Mouse (Mus musculus) layer of hippocampus, adult 8-10 months (tissue): ENCODE results near the gene Atp6v1fnb. TPM values are rescaled to one million over a fixed set of nuclear protein-coding genes. Genes with fewer than 3 reads are reported as not detected.

Experiments
- DNase-seq, 2 experiments: peaks; one replicate each; pipeline ENCODE4 v3.0.0; 2022; ENCODE audit warnings: low spot score in 2 of 2
- total RNA-seq, 4 experiments: library from RNA; stranded (reverse); gene quantifications; 2 replicates each; pipeline ENCODE4 v1.2.4; 2022

The Atp6v1fnb gene
- under 1 TPM in 2 of 4 experiments, not detected in 2; 0.61 to 0.75 TPM for total RNA-seq

DNA sequence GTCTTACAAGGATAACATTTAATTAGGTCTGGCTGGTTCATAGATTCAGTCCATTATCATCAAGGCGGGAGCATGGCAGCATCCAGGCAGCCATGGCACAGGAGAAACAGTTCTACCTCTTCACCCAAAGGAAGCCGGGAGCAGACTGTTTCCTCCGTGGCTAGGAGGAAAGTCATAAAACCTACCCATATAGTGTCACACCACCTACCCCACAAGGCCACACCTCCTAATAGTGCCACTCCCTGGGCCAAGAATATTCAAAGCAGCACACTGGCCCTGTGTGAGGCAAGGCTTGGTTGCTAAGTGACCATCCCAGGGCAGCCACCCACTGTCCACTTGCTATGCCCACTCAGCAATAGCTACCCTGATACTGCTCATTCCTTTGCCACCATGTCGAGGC, at the start of gene Atp6v1fnb:
Atp6v1fnb (plus strand) TSS at position 301 of the 400 bp plus-strand sequence.
- DNase-seq, result no peak

DNA sequence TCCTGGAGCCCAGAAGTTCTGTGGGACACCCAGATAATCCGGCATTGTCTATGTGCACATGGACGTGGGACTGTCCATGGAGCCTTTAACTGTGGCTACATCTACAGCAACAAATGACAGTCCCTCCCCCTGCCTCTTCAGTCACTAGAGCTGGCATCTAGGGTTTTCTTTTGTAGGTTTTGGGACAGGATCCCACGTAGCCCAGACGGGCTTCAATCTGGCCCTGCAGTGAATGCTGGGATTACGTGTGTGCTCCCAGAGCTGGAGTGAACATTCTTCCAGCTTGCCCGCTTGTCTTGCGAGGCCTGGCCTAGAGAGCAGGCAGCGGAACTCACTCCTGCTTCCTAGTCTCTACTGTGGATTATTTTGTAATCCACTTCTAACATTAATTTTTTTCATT, 46.1 kb upstream of the Atp6v1fnb start:
- no peak for DNase-seq

DNA sequence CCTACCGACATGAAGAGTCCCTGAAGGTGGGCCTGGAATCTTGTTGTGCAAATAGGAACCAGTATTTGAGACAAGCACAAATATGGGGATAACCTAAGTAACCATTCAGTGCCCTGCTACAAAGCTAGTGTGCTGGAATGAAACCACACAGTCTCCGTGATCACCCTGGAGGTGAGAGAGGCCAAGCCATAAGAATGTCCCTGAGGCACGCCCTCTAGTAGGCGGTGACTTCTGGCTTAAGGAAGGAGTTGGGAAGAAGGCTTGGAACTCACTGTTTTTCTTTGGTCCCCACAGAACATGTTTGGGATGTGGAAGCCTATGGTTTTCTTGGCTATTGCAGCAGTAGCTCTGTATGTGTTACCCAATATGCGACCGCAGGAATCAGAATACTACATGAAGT, 44.9 kb upstream of the Atp6v1fnb start:
- DNase-seq, result no peak

DNA sequence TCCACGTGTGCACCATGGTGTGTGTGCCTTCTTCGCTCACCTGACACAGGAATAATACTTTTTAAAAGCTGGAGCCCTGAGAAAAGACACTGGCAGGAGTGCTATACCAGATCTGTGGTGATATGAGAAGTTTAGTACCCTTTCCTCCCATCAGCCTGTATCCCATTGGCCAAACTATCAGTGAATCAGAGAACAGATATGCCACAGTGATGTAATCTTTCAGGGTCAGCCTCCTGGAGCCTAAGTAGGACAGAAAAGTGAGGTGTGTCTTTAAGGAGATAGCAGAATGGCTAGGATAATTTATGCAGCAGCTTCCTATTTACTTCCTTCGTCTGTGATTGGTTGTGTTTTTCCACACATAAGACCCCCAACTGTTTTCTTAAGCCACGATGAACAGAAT, 43.1 kb upstream of the Atp6v1fnb start:
- DNase-seq, result no peak

DNA sequence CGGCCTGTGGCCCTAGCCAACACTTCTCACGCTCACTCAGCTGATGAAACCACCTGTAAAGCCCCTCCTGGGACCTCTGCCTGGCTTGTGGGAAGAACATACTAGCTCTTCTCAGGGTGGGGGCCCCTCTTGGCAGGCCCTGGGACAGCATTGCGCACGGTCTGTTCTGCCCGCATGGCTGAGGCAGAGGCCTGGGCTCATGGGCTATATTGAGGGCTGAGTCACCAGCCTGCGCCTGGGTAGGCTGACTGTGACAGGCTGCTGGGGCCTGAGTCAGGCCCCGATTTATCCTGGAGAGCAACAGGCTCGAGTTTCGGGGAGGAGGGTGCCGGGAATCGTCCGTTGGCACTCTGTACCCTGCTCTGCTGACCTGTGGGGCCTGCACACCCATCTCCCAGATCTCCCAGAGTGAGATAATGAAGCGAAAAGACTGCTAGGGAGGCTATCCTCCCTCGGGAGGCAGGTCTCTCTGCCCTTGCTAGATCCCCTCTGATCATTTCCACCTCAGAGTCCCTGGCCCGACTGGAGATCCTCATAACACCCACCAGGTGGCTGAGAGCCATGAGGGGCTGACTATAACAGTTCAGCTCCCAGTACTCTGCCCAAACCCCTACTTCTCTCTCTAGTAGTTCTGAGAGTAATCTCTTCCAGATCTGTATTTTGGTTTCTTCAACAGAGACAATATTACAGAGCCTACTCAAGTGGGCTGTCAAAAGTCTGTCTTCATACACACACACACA, 40.4 kb upstream of the Atp6v1fnb start:
- DNase-seq, result no peak

DNA sequence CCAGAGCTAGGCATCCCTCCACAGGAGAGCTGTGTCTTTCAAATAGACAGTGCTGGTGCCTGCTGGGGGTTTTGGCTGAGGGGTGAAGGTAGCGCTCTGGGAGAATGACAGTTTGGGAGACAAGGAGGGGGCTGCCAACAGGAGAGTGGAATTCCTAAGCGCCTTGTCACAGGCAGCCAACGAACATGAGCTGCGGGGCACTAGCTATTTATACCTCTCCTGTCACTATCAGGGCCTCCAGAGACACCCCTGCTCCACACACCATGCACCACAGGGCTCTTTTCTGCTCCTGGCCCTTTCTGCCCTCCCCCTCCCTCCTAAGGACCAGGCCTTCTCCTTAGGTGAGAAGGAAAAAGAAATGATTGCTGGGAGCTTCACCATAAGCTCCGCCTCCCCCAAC, 39.8 kb upstream of the Atp6v1fnb start:
- no peak for DNase-seq

DNA sequence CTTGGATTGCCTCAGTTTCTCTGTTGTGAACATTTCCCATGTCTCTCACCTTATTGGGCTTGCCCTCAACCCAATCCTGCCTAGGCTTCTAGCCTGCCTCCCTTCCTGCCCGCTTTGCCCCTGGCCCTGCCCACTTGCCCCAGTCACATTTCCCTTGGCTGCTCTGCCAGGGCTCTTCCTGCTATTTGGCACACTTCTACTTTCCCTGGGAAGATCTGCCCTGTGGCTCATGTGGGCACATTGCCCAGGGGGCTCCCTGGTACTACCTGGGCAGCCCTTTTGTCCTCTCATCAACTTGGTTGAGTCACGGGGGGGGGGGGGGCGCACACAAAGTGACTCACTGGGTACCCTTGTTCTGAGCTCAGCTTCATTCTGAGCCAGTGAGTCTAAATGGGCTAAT, 39.1 kb upstream of the Atp6v1fnb start:
- no peak for DNase-seq

DNA sequence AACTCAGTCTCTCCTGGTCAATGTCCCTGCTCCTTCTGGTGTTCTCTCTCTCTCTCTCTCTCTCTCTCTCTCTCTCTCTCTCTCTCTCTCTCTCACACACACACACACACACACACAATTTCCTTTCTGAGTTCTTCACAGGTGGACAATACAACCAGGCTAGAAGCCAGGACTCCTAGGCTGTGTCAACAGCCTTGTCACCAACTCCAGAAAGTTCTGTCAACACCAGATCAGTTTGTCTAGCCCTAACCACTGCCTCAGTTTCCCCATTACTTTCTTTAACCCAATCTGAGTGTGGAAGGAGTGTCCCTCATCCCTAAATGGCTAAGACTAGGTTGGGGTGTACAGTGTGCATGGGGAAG, 38.6 kb upstream of the Atp6v1fnb start:
- no peak for DNase-seq

DNA sequence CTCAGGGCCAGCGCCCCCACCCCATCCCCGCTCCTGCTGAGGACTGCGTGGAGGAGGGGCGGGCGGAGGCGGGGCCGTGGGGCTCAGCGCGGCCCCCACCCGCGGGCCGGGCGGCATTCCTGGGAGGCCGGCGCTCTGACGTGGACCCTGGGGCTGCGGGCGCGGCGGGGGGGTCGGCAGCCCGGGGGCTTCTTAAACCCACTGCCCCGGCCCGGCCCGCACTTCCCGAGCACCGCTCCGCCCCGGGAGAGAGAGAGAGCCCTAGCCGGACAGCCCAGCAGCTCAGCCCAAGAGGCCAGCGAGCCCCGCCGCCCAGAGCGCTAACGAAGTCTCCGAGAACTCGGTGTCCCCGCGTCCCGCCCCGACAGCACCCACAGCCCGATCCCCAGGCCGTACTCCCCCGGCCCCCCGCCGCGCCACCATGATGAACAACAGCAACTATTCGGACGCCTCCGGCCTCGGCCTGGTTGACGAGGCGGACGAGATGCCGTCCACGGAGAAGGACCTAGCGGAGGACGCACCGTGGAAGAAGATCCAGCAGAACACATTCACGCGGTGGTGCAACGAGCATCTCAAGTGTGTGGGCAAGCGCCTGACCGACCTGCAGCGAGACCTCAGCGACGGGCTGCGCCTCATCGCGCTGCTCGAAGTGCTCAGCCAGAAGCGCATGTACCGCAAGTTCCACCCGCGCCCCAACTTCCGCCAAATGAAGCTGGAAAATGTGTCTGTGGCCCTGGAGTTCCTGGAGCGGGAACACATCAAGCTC, 38.0 kb upstream of the Atp6v1fnb start, which contains the start of gene Flnc:
Flnc (plus strand) TSS at position 219 of the 766 bp plus-strand sequence.
- DNase-seq, result no peak

DNA sequence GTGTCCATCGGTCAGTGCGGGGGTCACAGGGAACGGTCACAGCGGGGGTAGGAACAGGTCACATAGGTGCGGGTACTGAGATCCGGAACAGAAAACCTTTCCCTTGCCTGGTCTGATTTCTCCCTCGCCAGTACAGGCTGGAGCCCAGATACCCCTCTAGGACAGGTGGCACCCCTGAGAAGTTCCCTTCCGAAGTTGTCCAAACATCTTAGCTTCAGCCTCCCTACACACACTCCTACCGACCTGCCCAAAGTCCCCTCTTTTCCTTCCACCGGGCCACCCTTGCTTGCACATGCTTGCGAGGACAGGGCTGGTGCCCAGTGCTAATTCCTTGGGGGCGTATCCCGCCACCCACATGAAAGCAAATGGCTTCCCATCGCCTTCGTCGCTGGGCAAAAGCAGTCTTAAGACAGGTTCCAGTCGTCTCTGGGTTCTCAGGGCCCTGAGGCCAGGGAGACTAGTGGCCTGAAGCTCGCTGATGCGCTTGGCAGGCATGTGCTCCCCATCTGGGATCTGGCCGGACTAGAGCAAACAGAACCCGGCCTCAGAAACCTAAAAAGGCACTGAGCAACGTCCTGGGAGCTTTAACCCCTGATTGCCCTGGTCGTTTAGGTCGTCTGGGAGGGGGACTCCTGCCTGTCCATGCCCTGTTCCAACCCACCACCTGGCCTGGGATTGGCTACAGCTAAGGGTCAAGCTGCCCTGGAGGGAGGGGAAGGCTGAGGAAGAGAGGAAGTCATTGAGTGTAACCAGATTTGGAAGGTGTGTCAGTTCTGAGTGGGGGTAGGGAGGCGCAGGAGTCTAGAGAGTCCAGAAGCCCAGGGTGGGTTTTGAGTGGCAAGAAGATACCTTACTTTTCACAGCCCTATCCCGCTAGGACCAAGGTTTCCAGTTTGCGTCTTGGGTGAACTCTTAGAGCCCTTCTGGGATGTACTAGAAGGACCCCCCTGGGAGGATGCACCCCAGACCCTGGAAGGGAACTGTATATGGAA, 37.1 kb upstream of the Atp6v1fnb start:
- no peak for DNase-seq

DNA sequence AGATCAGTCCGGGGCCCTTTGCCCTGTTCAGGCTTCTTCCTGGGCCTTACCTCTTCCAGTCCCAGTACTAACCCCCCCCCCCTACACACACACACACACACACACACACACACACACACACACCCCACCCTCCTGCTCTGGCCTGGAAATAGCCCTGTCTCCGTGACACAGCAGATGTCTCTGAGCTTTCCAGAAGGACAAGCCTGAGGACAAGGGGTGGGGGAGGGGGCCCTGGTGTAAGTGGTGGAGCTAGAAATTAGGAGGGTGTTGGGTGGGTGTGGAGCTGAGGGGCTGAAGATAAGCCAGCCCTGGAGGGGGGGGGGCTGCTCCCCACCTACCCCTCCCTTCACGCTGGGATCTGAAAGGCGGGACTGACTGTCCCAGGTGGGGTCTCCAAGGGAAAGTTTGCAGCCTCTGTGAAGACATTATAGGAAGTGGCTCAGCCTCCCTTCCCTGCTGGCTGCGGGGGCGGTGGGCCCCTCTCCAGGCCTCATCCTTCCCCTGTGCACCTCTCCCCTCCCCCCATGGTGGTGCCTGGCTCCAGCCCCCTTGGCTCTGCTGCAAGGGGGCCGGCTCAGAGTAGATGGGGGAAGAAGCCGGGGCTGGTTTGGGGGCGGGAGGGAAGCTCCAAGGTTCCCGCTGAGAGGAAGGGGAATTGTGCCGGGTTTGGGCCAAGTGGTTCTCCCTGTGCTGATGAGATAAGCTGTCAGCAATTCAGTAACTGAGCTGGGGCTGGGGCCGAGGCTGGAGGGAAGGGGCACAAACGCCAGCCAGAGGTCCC, 36.1 kb upstream of the Atp6v1fnb start:
- DNase-seq, result no peak

DNA sequence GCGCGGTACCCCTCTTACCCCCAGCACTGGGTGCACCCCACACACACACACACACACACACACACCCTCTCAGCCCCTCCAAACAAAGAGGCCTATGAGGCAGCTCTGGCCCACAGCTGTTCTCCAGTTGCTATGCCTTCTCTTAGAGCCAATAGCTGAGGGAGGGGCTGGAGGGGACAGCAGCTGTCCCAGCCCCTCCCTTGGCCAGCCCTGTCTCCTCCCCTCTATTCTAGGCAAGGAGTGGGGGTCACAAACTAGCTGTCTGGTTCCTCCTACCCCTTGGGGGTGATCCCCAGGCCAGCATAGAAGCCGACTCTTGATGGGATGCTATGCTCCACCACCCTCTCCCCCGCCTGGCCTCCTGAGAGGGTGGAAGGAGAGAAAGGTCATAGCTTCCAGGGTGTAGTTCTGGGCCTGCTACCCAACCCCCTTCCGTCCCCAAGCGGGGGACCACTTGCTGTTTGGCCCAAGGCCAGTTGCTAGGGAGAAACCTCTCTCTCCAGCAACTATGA, 35.2 kb upstream of the Atp6v1fnb start:
- DNase-seq, result no peak

DNA sequence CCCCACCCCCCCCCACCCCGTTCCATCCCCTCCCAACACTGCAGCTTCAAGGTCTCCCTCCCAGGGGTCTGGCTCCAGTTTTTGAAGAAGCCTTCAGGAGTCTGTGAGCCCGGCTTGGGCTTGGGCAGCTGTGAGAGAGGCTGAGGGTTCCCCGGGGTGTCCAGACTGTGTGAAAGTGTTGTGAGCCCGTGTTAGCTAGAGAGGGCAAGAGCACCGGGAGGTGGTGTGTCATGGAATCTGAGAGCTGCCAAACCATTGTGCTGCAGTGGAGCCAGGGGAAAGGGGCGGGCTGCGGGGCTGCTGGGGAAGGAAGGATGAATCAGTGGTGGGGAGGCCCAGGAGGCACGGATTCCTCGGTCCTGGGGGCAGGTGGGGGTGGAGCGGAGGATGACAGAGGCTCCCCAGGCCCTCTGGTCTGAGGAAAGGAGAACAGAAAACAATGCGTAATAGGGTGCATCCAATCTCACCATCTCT, 34.7 kb upstream of the Atp6v1fnb start:
- no peak for DNase-seq

DNA sequence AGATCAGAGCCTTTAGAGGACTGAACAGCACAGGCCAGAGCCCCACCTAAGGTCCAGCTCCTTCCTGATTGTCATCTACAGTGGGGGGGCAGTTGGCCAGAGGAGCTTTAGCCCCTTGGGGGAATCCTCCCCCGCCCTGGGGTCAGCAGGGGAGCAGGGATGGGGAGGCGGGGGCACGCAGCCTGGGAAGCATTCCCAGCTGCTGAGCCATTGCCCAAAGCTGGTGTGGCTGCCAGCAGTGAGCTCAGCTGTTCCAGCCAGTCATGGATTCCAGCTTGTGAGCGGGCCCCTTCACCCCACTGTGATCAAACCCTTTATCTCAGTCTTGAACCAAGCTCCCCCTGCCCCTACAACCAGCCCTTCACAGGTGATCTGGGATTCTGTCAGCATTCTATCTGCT, 32.0 kb upstream of the Atp6v1fnb start:
- DNase-seq, result peak in 1 of 2 experiments; percentile 19

DNA sequence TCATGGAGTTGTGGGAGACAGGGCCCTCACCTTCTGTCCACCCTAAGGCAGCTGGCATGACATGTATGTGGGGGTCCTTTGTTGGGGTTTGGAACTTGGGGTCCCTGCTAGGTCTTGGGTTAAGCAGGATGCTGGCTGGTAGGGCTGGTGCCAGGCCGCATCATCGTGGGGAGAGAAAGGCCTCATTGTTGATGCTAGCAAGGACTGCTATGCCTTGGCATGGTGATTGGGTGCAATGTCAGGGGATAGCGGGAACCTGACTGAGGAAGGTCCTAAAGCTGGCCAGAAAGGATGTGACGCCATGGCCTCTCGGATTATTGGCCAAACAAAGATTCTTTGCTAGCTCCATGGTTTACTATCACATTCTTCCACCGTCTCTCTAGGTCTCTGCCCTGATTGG, 31.4 kb upstream of the Atp6v1fnb start:
- no peak for DNase-seq

DNA sequence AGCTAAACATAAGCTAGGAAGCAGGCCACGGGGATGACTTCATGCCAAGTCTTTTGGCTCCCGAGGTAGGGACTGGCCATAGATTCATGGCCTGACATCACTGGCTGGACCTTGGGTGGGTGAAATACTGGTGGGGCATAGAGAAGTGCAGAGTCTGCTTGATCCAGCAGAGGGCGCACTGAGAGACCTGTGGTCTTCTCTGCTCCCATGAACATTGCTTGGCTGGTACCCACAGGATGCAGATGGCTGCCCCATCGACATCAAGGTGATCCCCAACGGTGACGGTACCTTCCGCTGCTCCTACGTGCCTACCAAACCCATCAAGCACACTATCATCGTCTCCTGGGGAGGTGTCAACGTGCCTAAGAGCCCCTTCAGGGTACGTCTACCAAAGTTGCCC, 26.5 kb upstream of the Atp6v1fnb start:
- peak in 1 of 2 experiments; percentile 20 for DNase-seq

DNA sequence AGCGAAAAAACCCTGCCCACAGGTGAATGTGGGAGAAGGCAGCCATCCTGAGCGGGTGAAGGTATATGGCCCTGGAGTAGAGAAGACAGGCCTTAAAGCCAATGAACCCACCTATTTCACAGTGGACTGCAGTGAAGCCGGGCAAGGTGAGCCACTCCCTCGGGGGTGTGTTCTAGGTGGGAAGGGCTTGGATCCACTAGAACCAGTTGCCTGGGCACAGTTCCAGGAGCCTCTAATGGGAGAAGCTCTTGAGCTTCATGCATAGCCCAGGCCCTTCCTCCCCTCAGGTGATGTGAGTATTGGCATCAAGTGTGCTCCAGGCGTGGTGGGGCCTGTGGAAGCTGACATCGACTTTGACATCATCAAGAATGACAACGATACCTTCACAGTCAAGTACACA, 25.9 kb upstream of the Atp6v1fnb start:
- no peak for DNase-seq

DNA sequence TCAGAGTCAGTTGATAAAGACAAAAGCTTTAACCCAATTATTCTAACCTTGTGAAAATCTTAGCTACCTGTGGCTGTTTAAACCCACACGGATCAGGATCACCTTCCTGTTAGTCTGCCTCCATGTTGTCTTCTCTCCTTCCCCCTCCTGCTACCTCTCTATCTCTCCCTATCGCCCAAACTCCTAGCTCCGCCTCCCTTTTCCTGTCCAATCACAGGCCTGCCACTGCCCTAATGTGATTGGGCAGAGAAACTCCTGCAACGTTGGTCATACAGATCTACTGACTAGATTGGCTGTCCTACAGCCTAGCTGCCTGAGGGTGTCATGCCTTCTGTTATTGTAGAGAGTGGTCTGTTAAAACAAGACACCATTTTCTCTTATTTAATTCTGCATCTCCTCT, 21.4 kb upstream of the Atp6v1fnb start:
- DNase-seq, result no peak

DNA sequence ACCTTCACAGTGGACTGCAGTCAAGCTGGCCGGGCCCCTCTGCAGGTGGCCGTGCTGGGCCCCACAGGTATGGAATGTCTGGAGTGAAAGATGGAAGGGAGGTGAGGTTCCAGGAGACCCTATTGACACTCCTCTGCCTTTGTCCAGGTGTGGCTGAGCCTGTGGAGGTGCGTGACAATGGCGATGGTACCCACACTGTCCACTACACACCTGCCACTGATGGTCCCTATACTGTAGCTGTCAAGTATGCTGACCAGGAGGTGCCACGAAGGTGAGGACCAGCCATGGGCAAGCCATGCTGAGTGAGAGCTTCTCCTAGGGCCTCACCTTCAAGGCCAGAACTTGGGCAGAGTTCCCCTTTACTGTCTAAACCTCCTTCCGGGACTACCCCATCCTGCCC, 20.6 kb upstream of the Atp6v1fnb start:
- DNase-seq, result no peak

DNA sequence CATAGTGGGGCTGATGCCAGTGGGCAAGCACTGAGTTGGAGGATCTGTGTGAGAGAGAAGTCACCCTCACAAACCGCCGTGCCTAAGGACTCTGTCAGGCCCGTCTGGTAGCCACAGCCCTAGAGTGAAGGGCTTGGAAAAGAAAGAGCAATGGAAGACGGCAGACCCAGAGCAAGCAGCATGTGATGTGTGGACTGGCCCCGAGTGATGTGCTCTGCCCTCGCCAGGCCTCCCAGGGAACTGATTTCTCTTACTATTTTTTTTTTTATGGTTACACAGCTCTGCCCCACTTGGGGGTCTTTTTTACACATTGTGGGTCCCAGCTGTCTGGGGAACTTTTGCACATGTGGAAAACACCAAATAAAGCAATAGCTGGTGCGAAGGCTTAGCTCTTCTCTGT, 9.7 kb upstream of the Atp6v1fnb start:
- DNase-seq, result no peak

DNA sequence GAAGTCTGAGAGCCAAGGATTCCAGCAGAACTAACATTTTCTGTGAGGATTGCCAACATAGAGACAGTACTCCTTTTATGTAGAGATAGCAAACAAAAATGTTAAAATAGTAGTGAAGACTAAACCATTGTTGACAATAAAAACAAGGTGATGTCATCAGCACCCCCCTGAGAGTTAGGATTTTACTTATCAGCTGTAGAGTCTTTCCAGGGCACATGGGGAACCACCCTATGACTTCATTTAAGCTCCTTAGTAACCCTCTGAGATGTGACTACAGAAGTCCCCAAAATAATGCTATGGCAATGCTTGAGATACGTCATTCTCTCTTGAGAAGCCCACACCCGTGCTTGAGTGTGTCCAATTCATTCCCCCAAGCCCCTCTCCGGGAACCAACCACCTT, 7.8 kb upstream of the Atp6v1fnb start:
- no peak for DNase-seq
